Mouse (Mus musculus) heart, adult 18-20 months (tissue): ENCODE data around the gene Gpr137. TPM values are rescaled to one million over a fixed set of nuclear protein-coding genes. Genes with fewer than 3 reads are reported as not detected.

Experiments used
- DNase-seq, 2 experiments: peaks; one replicate each; pipeline ENCODE4 v3.0.0; 2021 to 2022; ENCODE audit warnings: mixed read lengths in 1 of 2
- total RNA-seq, 2 experiments: library from RNA; stranded (reverse); gene quantifications; 2 replicates each; pipeline ENCODE4 v1.2.3; 2021

Gene Gpr137
- total RNA-seq, 2 experiments from 2014 or later = 32.4 to 33.0 TPM

- DNase-seq = peak; percentile 94 to 98
Measured at GRCm38 (mm10) chr19:6941372-6942248, 670 bp downstream of the Gpr137 start, which contains the start of gene Bad. Gene Bad (plus strand): TSS chr19:6941861.

DNA sequence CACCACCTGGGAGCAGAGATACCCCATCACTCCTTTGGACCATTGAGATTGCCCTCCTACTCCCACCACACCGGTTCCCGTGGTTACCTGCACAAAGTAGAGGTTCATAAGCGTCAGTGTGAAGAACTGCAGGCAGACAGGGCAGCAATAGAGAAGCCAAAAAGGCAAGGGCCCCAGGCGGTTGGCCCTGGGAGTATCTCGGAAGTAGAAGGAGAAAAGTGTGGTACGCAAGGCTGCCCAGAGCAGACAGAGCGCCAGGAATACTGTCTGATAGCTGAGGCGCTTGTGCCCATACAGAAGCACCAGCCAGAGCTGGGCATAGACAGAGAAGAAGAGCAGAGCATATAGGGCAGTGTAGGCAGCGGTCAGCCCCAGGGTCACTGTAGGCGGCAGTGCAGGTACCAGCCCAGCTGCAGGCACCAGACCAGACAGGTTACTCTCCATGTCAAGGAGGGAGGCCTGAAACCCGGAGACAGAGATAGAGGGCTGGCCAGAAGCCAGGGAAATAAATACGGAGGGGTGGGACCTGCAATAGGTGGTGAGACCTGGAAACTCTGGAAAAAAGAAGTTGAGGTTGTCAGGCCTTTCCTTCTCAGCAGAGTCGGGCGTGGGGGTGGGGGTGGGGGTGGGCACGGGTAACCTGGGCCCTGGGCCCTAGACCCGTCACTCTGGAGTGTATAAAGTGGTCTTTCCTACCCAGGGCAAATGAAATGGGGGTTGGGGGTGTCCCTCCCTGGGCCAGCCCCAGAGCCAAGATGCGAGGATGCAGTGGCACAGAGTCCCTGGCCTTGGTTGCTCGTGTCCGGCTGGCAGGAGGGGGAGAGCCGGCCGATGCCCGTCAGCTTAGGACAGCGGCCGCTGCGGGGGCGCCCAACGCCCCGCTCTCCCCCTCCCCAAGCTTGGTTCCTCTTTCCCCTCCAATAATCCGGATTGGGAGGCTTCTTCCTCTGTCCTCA lies 1.6 kb downstream of the Gpr137 start:
- peak in 1 of 2 experiments; percentile 23 for DNase-seq

DNA sequence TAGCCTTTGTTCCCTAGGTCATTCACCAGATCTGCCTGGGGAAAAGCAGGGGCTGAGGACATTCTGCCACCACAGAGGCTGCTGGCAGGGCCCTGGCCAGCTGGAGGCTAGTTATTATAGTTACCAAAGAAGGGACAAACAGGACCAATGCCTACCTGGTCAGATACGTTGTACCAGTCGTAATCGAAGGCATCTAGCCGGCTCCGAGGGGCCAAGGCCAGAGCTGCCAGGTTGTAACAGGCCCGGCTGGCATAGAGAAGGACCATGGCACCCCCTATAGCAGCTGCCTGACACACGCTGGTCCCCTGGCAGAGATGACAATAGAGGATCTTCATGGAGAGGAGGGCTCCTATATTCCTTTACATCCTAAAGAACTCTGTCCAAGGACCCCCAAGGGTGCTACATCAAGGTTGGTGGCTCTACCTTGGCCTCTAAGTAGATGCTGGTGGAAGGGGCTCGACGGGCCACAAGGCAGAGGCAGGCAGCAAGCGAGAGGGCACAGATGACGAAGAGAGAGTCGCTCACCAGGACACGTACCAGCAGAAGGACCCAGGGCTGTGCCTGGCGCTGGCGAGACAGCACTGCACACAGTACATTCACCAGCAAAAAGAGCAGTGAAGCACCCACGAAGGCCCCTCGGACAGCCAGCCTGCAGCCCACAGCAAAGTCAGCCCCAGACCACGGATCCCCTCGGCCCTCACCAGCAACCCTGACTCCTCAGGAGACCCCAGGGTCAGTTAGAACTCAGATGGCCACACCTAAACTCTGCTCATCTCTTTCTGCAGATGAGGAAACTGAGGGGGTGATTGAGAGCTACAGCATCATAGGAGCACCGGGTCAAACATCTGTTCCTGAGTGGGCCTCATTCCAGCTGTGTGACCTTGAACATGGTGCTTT lies 2.9 kb downstream of the Gpr137 start:
- no peak for DNase-seq

DNA sequence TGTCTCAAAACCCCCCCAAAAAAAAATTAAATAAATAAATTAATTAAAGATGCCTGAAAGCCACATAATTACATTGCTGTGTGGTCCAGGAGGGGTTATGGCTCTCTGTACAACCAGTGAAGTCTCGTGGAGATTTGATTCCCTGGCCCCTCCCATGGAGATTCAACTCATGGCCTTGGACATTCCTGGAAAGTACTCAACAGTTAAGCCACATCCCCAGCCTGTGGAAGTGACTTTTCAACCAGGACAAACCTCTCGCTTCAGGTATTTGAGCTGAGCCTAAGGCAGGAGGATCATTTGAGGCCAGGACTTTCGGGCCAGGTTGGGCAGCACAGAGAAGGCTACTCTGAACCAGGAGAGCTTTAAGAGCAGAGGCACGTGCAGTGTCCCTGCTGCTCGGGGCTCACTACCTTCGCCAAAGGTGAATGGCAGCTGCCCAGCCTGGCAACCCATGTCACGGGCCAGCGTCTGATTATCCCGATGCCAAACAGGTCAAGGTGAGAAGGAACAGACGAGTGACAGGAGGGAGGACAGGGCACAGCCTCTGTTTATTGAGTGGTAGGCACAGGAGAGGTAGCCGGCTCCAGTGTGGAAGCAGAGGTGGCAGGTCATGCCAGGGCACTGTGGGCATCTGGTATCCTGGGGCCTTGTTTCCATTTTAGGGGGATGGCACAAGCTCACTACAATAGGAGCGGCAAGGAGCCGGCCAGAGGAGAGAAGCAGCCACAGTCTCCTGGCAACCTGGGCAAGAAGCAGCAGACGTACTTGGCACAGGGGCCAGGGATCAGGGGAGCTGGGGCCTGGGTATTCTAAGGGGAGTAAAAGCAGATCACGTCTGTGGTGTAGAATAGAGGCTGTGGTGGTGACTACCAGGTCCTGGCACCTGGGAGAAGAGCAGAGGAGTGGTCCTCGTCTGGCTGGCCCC lies 4.5 kb downstream of the Gpr137 start:
- peak; percentile 67 to 81 for DNase-seq

GRCm38 (mm10) chr19:6936299-6936698 lies 6.0 kb downstream of the Gpr137 start:
- DNase-seq = no peak

DNA sequence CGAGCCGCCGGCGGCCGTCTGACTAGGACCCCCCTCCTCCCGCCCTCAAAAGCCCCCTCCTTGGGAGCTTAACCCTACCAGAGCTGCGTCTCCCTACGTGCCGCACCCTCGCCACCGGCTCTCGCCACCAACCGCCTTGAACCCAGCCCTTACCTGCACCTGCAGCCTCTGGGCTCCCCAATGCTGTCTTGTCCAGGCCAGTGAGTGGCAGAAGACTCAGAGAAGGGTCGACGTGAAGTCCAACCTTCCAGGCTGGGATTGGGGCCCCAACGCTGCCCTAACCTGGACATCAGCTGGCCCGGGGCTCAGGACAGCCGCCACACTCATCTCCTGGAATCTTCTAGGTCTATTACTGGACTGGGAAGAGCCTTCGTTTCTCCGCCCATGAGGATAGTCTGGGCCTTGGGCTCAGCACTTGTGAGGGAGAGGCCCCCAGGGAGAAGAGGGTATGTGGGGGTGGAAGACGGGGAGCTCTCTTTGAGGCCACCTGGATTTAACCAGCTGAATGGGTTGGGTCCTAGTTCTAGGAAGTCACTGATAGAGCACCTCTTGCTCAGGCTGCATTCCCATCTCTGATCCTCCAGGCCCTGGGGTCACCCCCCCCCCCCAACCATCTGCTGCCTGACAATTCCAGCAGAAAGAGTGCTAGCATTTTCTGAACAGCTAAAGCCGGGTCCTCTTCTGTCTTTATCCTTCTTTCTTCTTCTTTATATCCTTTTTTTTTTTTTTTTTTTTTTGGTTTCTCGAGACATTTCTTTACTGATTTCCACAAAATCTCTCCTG lies 7.9 kb downstream of the Gpr137 start, which contains the start of gene Kcnk4:
Gene Kcnk4 (minus strand): TSS at position 321 of the 783 bp plus-strand sequence.
- DNase-seq = no peak

DNA sequence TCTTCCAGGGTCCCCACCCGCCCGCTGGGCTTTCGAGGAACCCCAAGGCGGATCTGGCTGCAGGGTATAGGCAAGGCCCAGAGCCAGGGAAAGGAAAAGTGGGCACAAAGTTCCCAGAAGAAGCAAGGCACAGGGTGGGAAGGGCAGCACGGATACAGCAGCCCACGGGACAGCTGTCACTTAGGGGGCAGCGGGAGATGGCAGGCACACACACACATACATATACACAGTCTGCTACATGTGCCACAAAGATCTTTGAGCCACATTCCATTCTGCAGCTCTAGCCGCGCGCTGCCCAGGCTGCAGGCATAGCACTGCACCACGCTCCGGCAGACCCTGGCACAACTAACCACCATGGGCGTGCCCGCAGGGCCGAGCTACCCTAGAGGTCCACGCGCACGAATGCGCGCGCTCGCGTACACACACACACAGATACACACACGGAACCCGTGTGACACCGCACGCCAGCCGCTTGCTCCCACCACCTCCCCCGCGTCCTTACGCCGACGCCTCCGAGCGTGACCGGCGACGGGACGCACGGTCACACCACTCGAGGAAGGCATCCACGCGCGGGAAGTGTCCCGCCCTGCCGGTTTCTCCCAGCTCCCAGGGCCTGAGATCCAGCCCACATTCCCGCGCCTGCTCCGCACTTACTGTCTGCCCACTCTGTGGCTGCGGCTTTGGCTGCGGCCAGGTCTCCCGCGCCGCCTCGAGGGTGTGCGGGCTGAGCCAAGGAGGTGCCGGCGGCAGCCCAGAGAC lies 8.7 kb downstream of the Gpr137 start:
- no peak for DNase-seq

DNA sequence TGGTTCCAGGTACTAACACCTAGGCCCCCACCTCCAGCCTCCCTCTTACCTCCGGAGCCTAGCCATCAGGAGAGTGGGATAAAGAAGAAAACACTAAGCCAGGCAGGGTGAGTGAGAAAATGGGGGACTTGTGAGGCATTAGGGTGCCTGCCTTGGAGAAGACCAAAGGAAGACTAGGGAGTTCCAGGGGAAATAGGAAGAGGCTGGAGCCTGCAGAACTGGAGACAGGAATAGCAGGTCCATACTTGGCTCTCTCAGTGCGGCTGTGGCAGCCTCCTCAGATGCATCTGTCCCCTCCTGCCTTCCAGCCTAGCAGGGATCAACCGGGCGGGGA lies 9.2 kb downstream of the Gpr137 start:
- no peak for DNase-seq

GRCm38 (mm10) chr19:6932018-6932417 lies 10.3 kb downstream of the Gpr137 start:
- no peak for DNase-seq

GRCm38 (mm10) chr19:6931002-6931401 lies 11.3 kb downstream of the Gpr137 start:
- DNase-seq = no peak

- no peak for DNase-seq
Measured at GRCm38 (mm10) chr19:6928080-6928479, 14.2 kb downstream of the Gpr137 start.

DNA sequence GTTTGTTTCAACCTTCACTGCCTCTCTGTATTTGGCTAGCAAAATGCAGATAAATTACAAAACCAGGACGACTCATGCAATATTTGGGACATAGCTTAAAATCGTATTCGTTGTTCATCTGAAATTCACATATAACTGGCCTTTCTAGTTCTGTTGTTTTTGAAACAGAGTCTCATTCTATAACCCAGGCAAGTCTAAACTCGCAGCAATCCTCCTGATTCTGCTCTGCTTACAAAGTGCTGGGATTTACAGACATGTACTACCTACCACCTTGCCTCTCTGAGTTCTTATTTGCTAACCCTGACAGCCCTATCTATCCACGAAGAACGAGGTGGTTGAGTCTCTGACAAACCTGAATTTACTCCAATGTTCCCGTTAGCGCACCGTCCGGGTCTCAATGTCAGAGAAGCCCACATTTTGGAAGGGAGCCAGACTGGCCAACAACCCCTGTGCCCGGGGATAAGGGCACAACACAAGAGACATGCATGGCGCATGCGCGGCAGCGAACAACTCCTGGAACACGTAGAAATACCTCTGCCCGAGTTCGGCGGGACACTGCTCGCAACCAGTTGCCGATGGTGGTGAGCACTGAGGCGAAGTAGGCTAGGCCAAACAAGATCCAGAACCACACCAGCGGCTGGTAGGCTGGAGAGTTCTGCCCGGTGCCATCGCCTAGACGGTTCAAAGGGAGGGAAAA lies 15.6 kb downstream of the Gpr137 start:
- DNase-seq = no peak

DNA sequence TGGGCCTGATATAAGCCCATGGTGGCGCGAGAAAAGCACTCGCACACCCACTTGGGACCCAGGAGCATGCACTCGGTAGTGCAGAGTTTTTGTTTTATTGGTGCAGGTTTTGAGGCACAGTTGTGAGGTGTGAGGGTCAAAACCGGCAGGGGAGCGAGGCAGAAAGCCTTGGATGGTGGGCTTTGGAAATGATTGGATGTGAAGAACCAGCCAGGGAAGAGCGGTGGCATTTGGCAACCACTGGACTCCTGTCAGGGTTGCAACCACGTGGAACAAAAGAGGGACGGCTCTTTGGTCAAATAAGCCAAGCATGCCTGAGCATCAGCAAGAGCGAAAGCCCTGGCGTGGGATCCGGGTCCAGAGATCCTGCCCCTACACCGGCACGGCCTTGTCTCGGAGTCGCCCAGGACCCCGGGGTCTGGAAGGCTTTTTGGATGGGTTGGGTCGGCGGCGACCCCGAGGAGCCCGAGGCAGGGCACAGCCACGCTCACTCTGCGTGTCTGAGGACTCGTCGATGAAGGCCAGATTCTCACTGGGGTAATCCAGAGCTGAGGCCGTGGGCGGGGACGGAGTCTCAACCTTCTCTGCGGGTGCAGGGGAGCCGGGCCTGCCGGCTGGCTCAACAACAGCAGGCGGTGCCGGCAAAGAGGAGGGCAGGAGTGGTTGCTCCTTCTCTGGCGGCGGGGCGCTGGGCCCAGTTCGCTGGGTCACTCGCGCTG lies 16.5 kb downstream of the Gpr137 start:
- DNase-seq = no peak

GRCm38 (mm10) chr19:6925307-6925573 lies 17.0 kb downstream of the Gpr137 start, which contains the start of gene Catsperz:
Gene Catsperz (minus strand): TSS chr19:6925380.
- no peak for DNase-seq

- peak; percentile 83 to 96 for DNase-seq
Measured at GRCm38 (mm10) chr19:6924461-6925306, 17.6 kb downstream of the Gpr137 start.

DNA sequence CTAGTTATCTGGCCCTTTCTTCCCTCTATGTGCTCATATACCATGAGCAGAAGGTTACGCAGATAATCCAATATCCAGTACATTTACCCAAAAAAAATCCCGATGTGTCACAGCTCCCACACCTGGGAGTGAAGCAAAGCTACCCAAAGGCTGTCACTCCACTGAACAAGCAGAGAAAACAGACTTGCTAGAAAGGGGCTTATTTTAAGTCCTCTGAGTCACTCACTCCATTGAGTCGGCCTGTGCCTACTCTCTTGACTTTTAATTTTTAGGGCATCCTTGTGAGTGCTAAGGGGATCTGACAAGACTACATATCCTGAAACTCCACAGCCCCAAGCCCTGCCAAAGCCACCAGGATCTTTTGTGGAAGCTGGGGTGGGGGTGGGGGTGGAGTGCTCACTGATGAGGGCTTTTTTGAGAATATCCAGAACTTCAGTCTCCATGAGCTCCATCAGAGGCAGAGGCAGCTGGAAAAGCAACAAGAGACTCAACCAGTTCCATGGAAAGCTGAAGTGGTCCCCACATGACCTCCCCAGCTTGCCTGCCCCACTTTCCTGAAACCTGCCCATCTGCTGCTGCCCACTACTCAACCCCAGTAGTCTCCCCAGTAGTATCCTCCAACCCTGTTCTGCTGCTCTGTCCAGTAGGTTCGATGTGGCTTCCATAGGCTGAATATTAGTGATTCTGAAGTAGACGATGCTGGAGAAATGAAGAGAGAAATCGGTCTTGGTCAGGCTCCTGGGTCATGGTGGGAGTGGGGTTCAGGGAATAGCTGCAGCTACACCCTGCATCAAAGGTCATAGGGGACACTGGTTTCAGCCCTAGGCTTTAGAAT lies 19.2 kb downstream of the Gpr137 start:
- DNase-seq = no peak
